ENCODE assay signal across 28 mouse cellular contexts in the genomic region with DNA sequence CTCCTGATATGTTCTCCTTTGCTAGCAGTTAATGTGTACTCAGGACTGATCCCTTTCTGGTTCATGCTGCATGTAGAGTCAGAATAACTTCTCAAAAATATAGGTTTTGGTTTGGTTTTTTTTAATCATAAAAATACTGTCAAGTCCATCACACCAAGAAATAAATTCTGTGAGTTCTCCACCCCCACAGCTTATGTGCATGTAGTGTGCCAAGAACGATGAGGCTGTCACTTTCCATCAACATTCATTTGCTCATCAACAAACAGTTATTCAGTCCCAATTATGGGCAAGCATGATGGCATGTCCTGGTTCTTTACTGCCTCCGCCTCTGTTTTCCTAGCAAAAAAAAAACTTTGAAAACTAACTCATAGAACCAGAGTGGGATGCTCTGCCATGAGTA. TPM values are rescaled to one million over a fixed set of nuclear protein-coding genes. Genes with fewer than 3 reads are reported as not detected.
DNase-seq lines count a peak whose midpoint lies in the region; ATAC-seq and TF ChIP-seq lines count a peak whose summit lies in the region.
"Had no signal": no experiment of that assay in that cellular context is flagged by ENCODE, and none has a peak within 500 bp of the region (broad histone marks: within the 10 kb centered on the region; RNA-seq: fewer than 3 reads in every experiment).

No protein-coding gene starts in this region.

- WGBS in hindbrain, embryonic 10.5 days: 89% methylated on average over 2 of the region's 2 CpGs

- H3K9me3 ChIP-seq in hindbrain, embryonic 10.5 days: no peaks in the 10 kb centered on the region
- H3K9me3 ChIP-seq: embryonic facial prominence, embryonic 12.5 days; heart, embryonic 12.5 days; hindbrain, embryonic 15.5 days; liver, embryonic 15.5 days; lung, embryonic 15.5 days had no signal

- peaks cover 15% of the 10 kb centered on the region; the same call in 1 of the 2 replicates for H3K4me1 ChIP-seq in hindbrain, embryonic 10.5 days (replicated peaks)

- no peaks in the 10 kb centered on the region for H3K27me3 ChIP-seq in hindbrain, embryonic 10.5 days (ENCODE audit: insufficient read depth, poor library complexity, severe bottlenecking)
- H3K27me3 ChIP-seq: embryonic facial prominence, embryonic 12.5 days; hindbrain, embryonic 15.5 days had no signal

- no peaks in the 10 kb centered on the region for H3K36me3 ChIP-seq in hindbrain, embryonic 10.5 days
- H3K36me3 ChIP-seq: embryonic facial prominence, embryonic 12.5 days; heart, embryonic 12.5 days; hindbrain, embryonic 15.5 days; liver, embryonic 15.5 days; lung, embryonic 15.5 days had no signal

- peak overlapping the region; percentile 61; the same call in 1 of the 2 replicates for H3K27ac ChIP-seq in layer of hippocampus, adult 2 months
- no peak overlapping the region for H3K27ac ChIP-seq in hindbrain, embryonic 10.5 days
- H3K27ac ChIP-seq: embryonic facial prominence, embryonic 12.5 days; hindbrain, embryonic 15.5 days; liver, embryonic 15.5 days; lung, embryonic 15.5 days had no signal

- no peak for DNase-seq in frontal cortex, postnatal 25 days (ENCODE audit: low spot score in 2 of 2)
- DNase-seq in layer of hippocampus, adult 2 months (ENCODE audit: low spot score in 2 of 2): peak; percentile 31 to 75
- DNase-seq in layer of hippocampus, adult 9-10 months (ENCODE audit: low spot score): no peak
- peak; percentile 89 for DNase-seq in Muller cell, postnatal 12 days (ENCODE audit: inconsistent ontology term)
- peak; percentile 68 for DNase-seq in retina, embryonic 14.5 days (ENCODE audit: low spot score)
- no peak for DNase-seq in hindbrain, embryonic 10.5 days (ENCODE audit: low spot score)
- DNase-seq: adrenal gland, adult 8-10 months; cerebellum, adult 9-10 months; cerebellum, postnatal 36 days; embryo, embryonic 11 days; gastrocnemius, postnatal 14 days; heart, adult 18-20 months; kidney, adult 11 months; kidney, postnatal 14 days; liver; spleen, adult 18-20 months; thymus, postnatal 14 days had no signal

- no peak for TF ChIP-seq CTCF in layer of hippocampus, adult 2 months (conservative IDR thresholded peaks at IDR 0.05)

- ATAC-seq in frontal cortex, adult (ENCODE audit: low TSS enrichment): peak; percentile 1; the same call in 1 of the 2 replicates
- ATAC-seq: forebrain, embryonic 14.5 days; inflammation-experienced regulatory T-cells, adult 6 months; midbrain, embryonic 16.5 days had no signal

- H3K4me3 ChIP-seq in layer of hippocampus, adult 2 months: no peak overlapping the region
- no peak overlapping the region for H3K4me3 ChIP-seq in hindbrain, embryonic 10.5 days
- H3K4me3 ChIP-seq: embryonic facial prominence, embryonic 12.5 days; heart, embryonic 12.5 days; hindbrain, embryonic 15.5 days; liver, embryonic 15.5 days; lung, embryonic 15.5 days had no signal

RNA-seq across cellular contexts. Expression of gene Cth, which starts 3.9 kb away (rescaled TPM):
- total RNA-seq in layer of hippocampus, adult 2 months (2021): 1 to 10 TPM; 6.5 to 6.6 TPM
- polyA plus RNA-seq in hindbrain, embryonic 10.5 days (2016; fragmentation: Nextera tagmentation; extraction: Ambion mirVana): 10.1 and 15.3 TPM in 2 replicates
- total RNA-seq: hematopoietic stem cell, adult 5-6 weeks; neutrophil, adult 5-6 weeks had no signal
- polyA plus RNA-seq: inflammation-experienced regulatory T-cells, adult 6 months had no signal

RNA-seq across cellular contexts. Expression of gene Ankrd13c, which starts 18.3 kb away (rescaled TPM):
- 100 to 1,000 TPM in 1 of 2 experiments, 10 to 100 TPM in 1; 96.8 to 103 TPM for total RNA-seq in layer of hippocampus, adult 2 months (2021)
- polyA plus RNA-seq in hindbrain, embryonic 10.5 days (2016; fragmentation: Nextera tagmentation; extraction: Ambion mirVana): 19.3 and 19.6 TPM in 2 replicates

Comparison
In these comparisons a context has a peak if more than half of its experiments do, and no peak if none do; other contexts are left out.
1. DNase-seq: peak in layer of hippocampus, adult 2 months (2 of 2), Muller cell, postnatal 12 days (single experiment) and retina, embryonic 14.5 days (single experiment); none in frontal cortex, postnatal 25 days (0 of 2), layer of hippocampus, adult 9-10 months (single experiment) and hindbrain, embryonic 10.5 days (single experiment).